Mouse (Mus musculus) layer of hippocampus, adult 9-10 months (tissue): ENCODE measurements at regions not wholly inside any gene's neighbourhood (a gene's known extent, or its start where the extent isn't known, plus 50 kb on each side); places are given as distances from the start of the nearest gene placed in this dataset.

Experiments used
- DNase-seq: peaks from one replicate; pipeline ENCODE4 v3.0.0; 2022; ENCODE audit warnings: low spot score

- no peak for DNase-seq
These were observed 159.4 kb upstream of the Kcnab2 start for GRCm38 (mm10) chr4:152637088-152637487.

GRCm38 (mm10) chr4:152633896-152634295, 156.2 kb upstream of the Kcnab2 start:
- no peak for DNase-seq

- DNase-seq, result peak; percentile 77
These were observed 150.4 kb upstream of the Kcnab2 start for GRCm38 (mm10) chr4:152628111-152628510.

GRCm38 (mm10) chr4:152625032-152626003, 147.6 kb upstream of the Kcnab2 start:
- peak; percentile 80 for DNase-seq

GRCm38 (mm10) chr4:152622022-152622777, 144.5 kb upstream of the Kcnab2 start:
- DNase-seq, result no peak

- no peak for DNase-seq
These were observed 140.0 kb upstream of the Kcnab2 start for GRCm38 (mm10) chr4:152617636-152618035.

- no peak for DNase-seq
These were observed 137.5 kb upstream of the Kcnab2 start for GRCm38 (mm10) chr4:152615155-152615554.

- DNase-seq, result no peak
These were observed 136.9 kb upstream of the Kcnab2 start for GRCm38 (mm10) chr4:152614356-152615100.
